13 mouse cellular contexts compared by ENCODE assay signal in genomic region chr8:128039341-128040064, GRCm38 (mm10).
"Had no signal": no experiment of that assay in that cellular context is flagged by ENCODE, and none has a peak within 500 bp of the region (broad histone marks: within the 10 kb centered on the region; RNA-seq: fewer than 3 reads in every experiment).

No protein-coding gene starts in this region.

- ATAC-seq: intestine, postnatal 0 days; liver, postnatal 0 days; lung, postnatal 0 days; midbrain, embryonic 15.5 days had no signal

- DNase-seq: kidney, adult 2 months; kidney, postnatal 25 days; layer of hippocampus, postnatal 36 days; liver, postnatal 0 days; lung, embryonic 14.5 days; lung, postnatal 36 days; retina, postnatal 1 day; thymus, adult 2 months; thymus, postnatal 14 days; thymus, postnatal 4 days had no signal
